Mouse (Mus musculus) olfactory bulb, adult 2 months (tissue): Measurements from ENCODE around the gene Glt6d1.

Source experiments
- CTCF ChIP-seq: fragments of 200-500 bp; IDR thresholded peaks from 2 replicates; pipeline ENCODE4 v1.5.1; 2012; ENCODE audit warnings: low read depth, mild to moderate bottlenecking, low read length, moderate library complexity; ENCODE audit not compliant: insufficient read depth
- POLR2A ChIP-seq: fragments of 200-500 bp; IDR thresholded peaks from 2 replicates; pipeline ENCODE4 v1.6.1; 2012; ENCODE audit warnings: mild to moderate bottlenecking, low read depth, low read length, moderate library complexity; ENCODE audit not compliant: insufficient read depth

DNA sequence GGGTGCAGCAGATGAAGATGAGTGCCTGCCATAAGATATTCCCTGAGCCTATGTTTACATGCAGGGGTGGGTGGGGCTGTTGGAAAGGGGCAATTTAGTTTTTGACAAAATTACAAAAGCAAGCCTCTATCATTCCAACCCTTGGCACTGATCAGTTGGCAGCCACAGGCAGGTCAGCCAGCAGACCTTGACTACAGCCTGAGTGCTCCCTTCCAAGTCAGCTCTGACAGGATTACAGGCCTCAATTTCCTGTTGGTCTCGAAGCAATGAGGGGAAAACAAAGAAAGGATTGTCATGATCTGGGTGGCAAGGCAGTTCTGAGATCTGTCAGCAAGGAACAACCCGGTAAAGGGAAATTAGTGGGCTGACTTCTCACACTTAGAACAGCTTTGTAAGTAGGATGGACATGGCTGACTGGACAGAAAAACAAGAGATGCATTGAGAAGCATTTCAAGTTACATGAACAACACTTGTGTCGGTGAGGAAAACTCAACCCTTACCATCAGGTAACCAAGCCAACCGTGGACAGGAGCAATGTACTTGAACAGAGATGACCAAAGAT is 57.5 kb downstream of the Glt6d1 start:
- TF ChIP-seq POLR2A: no peak
- no peak for TF ChIP-seq CTCF
